Mouse (Mus musculus): ENCODE measurements at regions not wholly inside any gene's neighbourhood (a gene's known extent, or its start where the extent isn't known, plus 50 kb on each side); places are given as distances from the start of the nearest gene placed in this dataset.

DNA sequence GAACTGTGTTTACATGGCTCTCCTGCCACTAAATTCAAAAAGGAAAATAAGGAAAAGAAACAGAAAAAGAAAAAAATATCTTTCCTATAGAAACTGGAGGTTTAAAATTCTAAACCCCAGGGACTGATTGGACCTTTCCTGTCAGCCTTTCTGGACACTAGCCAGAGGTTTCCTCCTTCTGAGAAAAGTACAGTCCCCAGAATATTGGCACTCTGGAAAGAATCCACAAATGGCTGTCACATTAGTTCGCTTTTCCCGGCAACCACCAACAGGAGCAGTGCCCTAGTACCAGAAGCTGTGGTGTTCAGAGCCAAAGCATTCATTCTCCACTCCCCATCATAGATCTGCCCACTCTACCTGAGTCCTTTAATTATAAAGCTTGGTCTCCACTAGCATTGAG lies 258.8 kb downstream of the Icos start:
- no peak for TF ChIP-seq EP300 (IDR thresholded peaks at IDR 0.05)
- TF ChIP-seq CTCF (IDR thresholded peaks at IDR 0.05), result no peak

Measured in lung, postnatal 0 days (tissue).